8 mouse cellular contexts compared by ENCODE assay signal in the genomic region with DNA sequence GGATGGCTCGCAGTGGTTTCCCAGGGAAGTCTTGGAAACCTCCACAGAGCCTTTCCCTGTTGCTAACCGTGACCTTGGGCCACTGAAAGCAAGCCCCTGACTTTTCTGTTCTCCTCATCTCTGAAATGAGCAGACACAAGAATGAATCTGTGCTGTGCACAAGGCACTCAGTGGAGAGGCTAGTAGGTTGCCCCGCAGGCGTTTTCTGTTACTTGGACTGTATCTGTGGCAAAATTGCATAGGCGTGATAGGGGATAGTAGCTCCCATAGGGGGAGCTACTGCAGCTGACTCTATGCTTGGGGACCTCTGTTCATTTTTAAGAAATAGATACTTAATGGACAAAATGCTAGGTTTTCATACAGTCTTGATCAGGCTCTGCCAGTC. TPM values are rescaled to one million over a fixed set of nuclear protein-coding genes. Genes with fewer than 3 reads are reported as not detected.
A peak's percentile ranks its signal among the peaks of the same experiment; 100 is the strongest.
DNase-seq lines count a peak whose midpoint lies in the region; ATAC-seq lines count a peak whose summit lies in the region.
"Had no signal": no experiment of that assay in that cellular context is flagged by ENCODE, and none has a peak within 500 bp of the region (broad histone marks: within the 10 kb centered on the region; RNA-seq: fewer than 3 reads in every experiment).

No protein-coding gene starts in this region.

- peak overlapping the region; percentile 83 for H3K4me2 ChIP-seq in lung, embryonic 15.5 days
- H3K4me2 ChIP-seq in intestine, embryonic 15.5 days (replicated peaks), result peak overlapping the region; percentile 90
- peak overlapping the region; percentile 96 for H3K4me2 ChIP-seq in neural tube, embryonic 15.5 days

- H3K9ac ChIP-seq in lung, embryonic 15.5 days, result peak overlapping the region; percentile 61
- H3K9ac ChIP-seq in intestine, embryonic 15.5 days, result peak overlapping the region; percentile 75
- H3K9ac ChIP-seq in neural tube, embryonic 15.5 days (replicated peaks), result peak overlapping the region; percentile 76

- peaks cover 8% of the 10 kb centered on the region for H3K4me1 ChIP-seq in lung, embryonic 15.5 days
- peaks cover 17% of the 10 kb centered on the region for H3K4me1 ChIP-seq in embryonic facial prominence, embryonic 10.5 days
- H3K4me1 ChIP-seq in intestine, embryonic 15.5 days (replicated peaks), result peaks cover 7% of the 10 kb centered on the region
- peaks cover 16% of the 10 kb centered on the region for H3K4me1 ChIP-seq in neural tube, embryonic 15.5 days

- 15% methylated on average over 5 of the region's 5 CpGs for WGBS in lung, embryonic 15.5 days
- WGBS in embryonic facial prominence, embryonic 10.5 days, result 18% methylated on average over 5 of the region's 5 CpGs
- WGBS in intestine, embryonic 15.5 days, result 23% methylated on average over 5 of the region's 5 CpGs
- 16% methylated on average over 5 of the region's 5 CpGs for WGBS in neural tube, embryonic 15.5 days

- H3K27ac ChIP-seq in lung, embryonic 15.5 days, result peak overlapping the region; percentile 77; the same call in 1 of the 2 replicates
- H3K27ac ChIP-seq in embryonic facial prominence, embryonic 10.5 days (replicated peaks), result peak overlapping the region; percentile 88
- H3K27ac ChIP-seq in intestine, embryonic 15.5 days, result 0 out of 2 replicates have a peak overlapping the region, but pooled peaks have one; percentile 88
- peak overlapping the region; percentile 85; the same call in 1 of the 2 replicates for H3K27ac ChIP-seq in neural tube, embryonic 15.5 days (replicated peaks)

- no peaks in the 10 kb centered on the region for H3K27me3 ChIP-seq in lung, embryonic 15.5 days
- H3K27me3 ChIP-seq in embryonic facial prominence, embryonic 10.5 days (replicated peaks; ENCODE audit: low read depth, poor library complexity, severe bottlenecking), result no peaks in the 10 kb centered on the region
- H3K27me3 ChIP-seq in intestine, embryonic 15.5 days (replicated peaks), result no peaks in the 10 kb centered on the region
- no peaks in the 10 kb centered on the region for H3K27me3 ChIP-seq in neural tube, embryonic 15.5 days (replicated peaks)

- DNase-seq in lung, postnatal 25 days (ENCODE audit: low spot score), result no peak
- DNase-seq in embryonic facial prominence, embryonic 10.5 days (ENCODE audit: low spot score), result no peak
- no peak for DNase-seq in thymus, postnatal 4 days
- DNase-seq in cerebellum, adult 11-12 months, result no peak

- ATAC-seq in lung, embryonic 15.5 days (ENCODE audit: borderline replicate concordance, extremely low read depth, low FRiP score, low TSS enrichment), result no peak
- no peak for ATAC-seq in intestine, embryonic 15.5 days
- peak; percentile 2; the same call in 1 of the 2 replicates for ATAC-seq in neural tube, embryonic 15.5 days (ENCODE audit: low FRiP score)

- peak overlapping the region; percentile 68 for H3K4me3 ChIP-seq in lung, embryonic 15.5 days
- peak overlapping the region; percentile 84 for H3K4me3 ChIP-seq in embryonic facial prominence, embryonic 10.5 days
- peak overlapping the region; percentile 81 for H3K4me3 ChIP-seq in intestine, embryonic 15.5 days (replicated peaks)
- H3K4me3 ChIP-seq in neural tube, embryonic 15.5 days (replicated peaks), result peak overlapping the region; percentile 86

- H3K9me3 ChIP-seq in lung, embryonic 15.5 days, result no peaks in the 10 kb centered on the region
- H3K9me3 ChIP-seq in embryonic facial prominence, embryonic 10.5 days, result no peaks in the 10 kb centered on the region
- no peaks in the 10 kb centered on the region for H3K9me3 ChIP-seq in intestine, embryonic 15.5 days
- H3K9me3 ChIP-seq in neural tube, embryonic 15.5 days (replicated peaks), result no peaks in the 10 kb centered on the region

- H3K36me3 ChIP-seq in lung, embryonic 15.5 days, result no peaks in the 10 kb centered on the region
- no peaks in the 10 kb centered on the region for H3K36me3 ChIP-seq in embryonic facial prominence, embryonic 10.5 days (replicated peaks)
- no peaks in the 10 kb centered on the region for H3K36me3 ChIP-seq in intestine, embryonic 15.5 days
- no peaks in the 10 kb centered on the region for H3K36me3 ChIP-seq in neural tube, embryonic 15.5 days

RNA-seq across cellular contexts. Expression of a gene that starts 0.7 kb away (rescaled TPM):
- 17.1 and 20.0 TPM in 2 replicates for polyA plus RNA-seq in lung, embryonic 15.5 days (2015; fragmentation: Nextera tagmentation; extraction: Ambion mirVana)
- polyA plus RNA-seq in embryonic facial prominence, embryonic 10.5 days (2016; fragmentation: Nextera tagmentation; extraction: Ambion mirVana), result 9.4 and 9.9 TPM in 2 replicates
- polyA plus RNA-seq in intestine, embryonic 15.5 days (2015; fragmentation: Nextera tagmentation; extraction: Ambion mirVana), result 11.6 TPM in 2 replicates
- polyA plus RNA-seq in neural tube, embryonic 15.5 days (2015; fragmentation: Nextera tagmentation; extraction: Ambion mirVana), result 12.9 and 13.2 TPM in 2 replicates

RNA-seq across cellular contexts. Expression of a gene that starts 22.3 kb away (rescaled TPM):
- polyA plus RNA-seq in lung, embryonic 15.5 days (2015; fragmentation: Nextera tagmentation; extraction: Ambion mirVana), result 0.72 TPM in 1 of 2 replicates, not detected in the other
- polyA plus RNA-seq in embryonic facial prominence, embryonic 10.5 days (2016; fragmentation: Nextera tagmentation; extraction: Ambion mirVana), result not detected in 2 replicates
- not detected in 2 replicates for polyA plus RNA-seq in intestine, embryonic 15.5 days (2015; fragmentation: Nextera tagmentation; extraction: Ambion mirVana)
- 0.56 TPM in 1 of 2 replicates, not detected in the other for polyA plus RNA-seq in neural tube, embryonic 15.5 days (2015; fragmentation: Nextera tagmentation; extraction: Ambion mirVana)
- polyA plus RNA-seq: large intestine, adult 2 months had no signal
